Mouse (Mus musculus): Measurements from ENCODE around the gene Kmo.

- TF ChIP-seq CTCF (IDR thresholded peaks at IDR 0.05; ENCODE audit: low read depth, low read length): no peak
- no peak for TF ChIP-seq POLR2A (IDR thresholded peaks at IDR 0.05; ENCODE audit: extremely low read depth, insufficient read depth, low read length)
Observed at GRCm38 (mm10) chr1:175680995-175681394, 60.8 kb downstream of the Kmo start.

All from liver, adult 2 months (tissue).